Mouse (Mus musculus) C2C12 (cell line): ENCODE results near the gene Gfap. TPM values are rescaled to one million over a fixed set of nuclear protein-coding genes. Genes with fewer than 3 reads are reported as not detected.

ENCODE experiments used
- H3K27me3 ChIP-seq: one replicate; pipeline ENCODE4 v1.6.1; 2011; ENCODE audit not compliant: control insufficient read depth, insufficient read depth, insufficient read length
- H3K36me3 ChIP-seq: one replicate; pipeline ENCODE4 v1.6.1; 2011; ENCODE audit not compliant: control insufficient read depth, insufficient read depth
- H3K4me3 ChIP-seq: one replicate; pipeline ENCODE4 v1.5.1; 2011; ENCODE audit warnings: mild to moderate bottlenecking, control low read depth; ENCODE audit not compliant: poor library complexity, insufficient read depth, severe bottlenecking
- H3K79me2 ChIP-seq: one replicate; pipeline ENCODE4 v1.6.1; 2011; ENCODE audit not compliant: control insufficient read depth, insufficient read depth
- H3K79me3 ChIP-seq: one replicate; pipeline ENCODE4 v1.6.1; 2011; ENCODE audit warnings: low read depth, control low read depth
- H3ac ChIP-seq: one replicate; pipeline ENCODE3; 2011; ENCODE audit warnings: low read depth; ENCODE audit not compliant: control insufficient read depth, insufficient read length
- CEBPB ChIP-seq: IDR thresholded peaks from one replicate; pipeline ENCODE4 v1.6.1; 2011; ENCODE audit warnings: low read depth, mild to moderate bottlenecking, control low read depth, moderate library complexity
- CTCF ChIP-seq: IDR thresholded peaks from one replicate; pipeline ENCODE4 v1.5.1; 2011; ENCODE audit not compliant: control insufficient read depth, insufficient read depth, insufficient read length
- FOSL1 ChIP-seq: IDR thresholded peaks from one replicate; pipeline ENCODE4 v1.8.0; 2011; ENCODE audit warnings: mild to moderate bottlenecking, low read length; ENCODE audit not compliant: poor library complexity, insufficient read depth, severe bottlenecking
- MAX ChIP-seq: IDR thresholded peaks from one replicate; pipeline ENCODE4 v1.6.1; 2011; ENCODE audit warnings: mild to moderate bottlenecking, control low read depth
- MYOD1 ChIP-seq: IDR thresholded peaks from one replicate; pipeline ENCODE4 v1.6.1; 2011; ENCODE audit warnings: low read depth; ENCODE audit not compliant: control insufficient read depth, insufficient read length
- MYOG ChIP-seq: IDR thresholded peaks from one replicate; pipeline ENCODE4 v1.6.1; 2011; ENCODE audit not compliant: control insufficient read depth, insufficient read length; ENCODE audit errors: extremely low read depth
- USF1 ChIP-seq: IDR thresholded peaks from one replicate; pipeline ENCODE4 v1.6.1; 2011; ENCODE audit warnings: low read depth, mild to moderate bottlenecking, control low read depth, moderate library complexity
- polyA plus RNA-seq: library from polyadenylated mRNA; unstranded; fragments of >200 nt; fragmentation: generic; extraction: Trizol; gene quantifications from one replicate; pipeline ENCODE4 v1.2.1, GENCODE M21; 2012; ENCODE audit warnings: missing spikeins

Gfap gene
- polyA plus RNA-seq, 1 experiment: 0.02 TPM

DNA sequence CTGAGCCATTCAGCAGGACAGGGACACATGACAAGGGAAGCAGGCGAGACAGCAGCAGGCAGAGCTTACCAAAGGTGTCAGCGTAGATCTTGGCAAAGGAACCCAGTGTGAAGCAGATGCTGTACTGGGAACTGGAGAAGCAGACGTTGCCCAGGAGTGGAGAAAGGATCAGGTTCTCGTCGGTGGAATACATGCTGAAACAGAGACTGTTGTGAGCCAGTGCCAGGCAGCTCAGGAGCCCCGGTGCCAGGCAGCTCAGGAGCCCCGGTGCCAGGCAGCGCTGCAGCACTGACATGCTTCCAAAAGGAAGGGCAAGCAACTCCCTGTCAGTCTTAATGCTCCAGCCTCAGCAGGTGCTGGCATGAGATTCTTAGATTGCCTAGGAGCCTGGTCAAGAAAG is 40.8 kb downstream of the Gfap start:
- Histone ChIP-seq H3ac (no peak overlapping the region), H3K4me3 (no peak overlapping the region), H3K27me3 (no peaks in the 10 kb centered on the region), H3K79me3 (no peaks in the 10 kb centered on the region), H3K79me2 (no peaks in the 10 kb centered on the region), H3K36me3 (peaks cover 89% of the 10 kb centered on the region)
- TF ChIP-seq MYOG (no peak), FOSL1 (no peak), MYOD1 (no peak), MAX (no peak), USF1 (no peak), CTCF (no peak), CEBPB (no peak)

DNA sequence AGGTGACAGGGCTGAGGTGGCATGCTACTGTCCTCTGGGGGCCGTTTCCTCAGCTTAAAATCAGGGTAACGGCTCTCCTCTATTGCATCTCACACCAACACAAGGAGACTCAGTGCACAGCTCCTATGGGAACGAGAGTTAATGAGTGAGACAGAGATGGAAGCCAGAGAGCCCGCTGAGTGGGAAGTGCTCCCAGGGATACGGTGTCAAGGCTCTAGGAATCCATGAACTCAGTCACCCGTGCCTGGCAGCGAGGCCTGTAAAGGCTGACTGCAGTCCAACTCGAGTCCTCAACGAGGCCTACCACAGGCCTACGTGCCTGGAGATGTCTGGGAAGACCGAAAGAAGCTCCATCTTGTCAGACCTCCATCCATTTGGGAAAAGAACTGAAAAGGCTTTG is 41.8 kb downstream of the Gfap start:
- H3K79me2 ChIP-seq: no peaks in the 10 kb centered on the region
- peaks cover 89% of the 10 kb centered on the region for H3K36me3 ChIP-seq
- H3K27me3 ChIP-seq: no peaks in the 10 kb centered on the region
- H3K79me3 ChIP-seq: no peaks in the 10 kb centered on the region
- no peak overlapping the region for H3ac ChIP-seq
- TF ChIP-seq FOSL1 (no peak), MAX (no peak), USF1 (no peak)
- no peak overlapping the region for H3K4me3 ChIP-seq

DNA sequence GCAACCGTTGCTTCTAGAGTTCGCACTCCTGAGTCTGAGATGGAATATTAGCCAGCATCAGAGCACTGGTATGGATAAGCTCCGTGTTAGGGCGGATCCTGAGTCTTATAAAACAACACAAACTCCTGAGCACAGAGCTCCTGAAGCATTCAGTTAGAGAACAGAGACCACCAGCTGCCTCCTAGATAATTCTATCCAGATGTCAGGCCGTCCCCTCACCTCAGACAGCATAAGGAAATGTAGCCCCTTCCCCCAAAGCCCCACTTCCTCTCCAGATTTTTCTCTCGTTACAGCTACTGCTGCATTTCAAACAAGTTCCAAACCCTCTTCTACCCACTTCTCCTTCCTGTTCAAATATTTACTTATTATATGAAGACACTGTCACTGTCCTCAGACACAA is 44.8 kb downstream of the Gfap start:
- Histone ChIP-seq H3K27me3 (no peaks in the 10 kb centered on the region), H3K36me3 (peaks cover 89% of the 10 kb centered on the region), H3K79me3 (no peaks in the 10 kb centered on the region), H3ac (no peak overlapping the region), H3K4me3 (no peak overlapping the region), H3K79me2 (no peaks in the 10 kb centered on the region)
- TF ChIP-seq FOSL1 (no peak), MYOD1 (no peak), CEBPB (no peak)

DNA sequence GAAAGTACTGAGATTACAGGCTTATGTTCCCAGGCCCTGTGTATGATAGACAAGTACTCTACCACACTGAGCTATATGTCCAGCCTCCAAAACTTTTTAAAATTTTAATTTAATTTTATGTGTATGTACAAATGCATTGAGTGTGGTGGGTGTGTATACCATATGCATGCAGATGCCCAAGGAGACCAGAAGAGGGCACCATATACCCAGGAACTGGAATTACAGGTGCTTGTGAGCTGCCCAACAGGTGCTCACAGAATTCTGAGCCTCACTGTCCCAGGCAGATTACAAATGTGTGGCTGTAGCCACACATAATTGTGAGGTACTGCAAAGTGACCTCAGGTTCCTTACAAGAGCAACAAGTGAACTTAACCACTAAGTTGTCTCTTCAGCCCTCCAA is 47.0 kb downstream of the Gfap start:
- Histone ChIP-seq H3K79me2 (no peaks in the 10 kb centered on the region), H3K79me3 (no peaks in the 10 kb centered on the region), H3K4me3 (no peak overlapping the region), H3K36me3 (peaks cover 87% of the 10 kb centered on the region), H3ac (no peak overlapping the region), H3K27me3 (no peaks in the 10 kb centered on the region)
- TF ChIP-seq MYOD1: no peak
- TF ChIP-seq MYOG: no peak
- no peak for TF ChIP-seq CTCF
- TF ChIP-seq MAX: no peak
- TF ChIP-seq USF1: no peak
- no peak for TF ChIP-seq FOSL1
- TF ChIP-seq CEBPB: no peak

DNA sequence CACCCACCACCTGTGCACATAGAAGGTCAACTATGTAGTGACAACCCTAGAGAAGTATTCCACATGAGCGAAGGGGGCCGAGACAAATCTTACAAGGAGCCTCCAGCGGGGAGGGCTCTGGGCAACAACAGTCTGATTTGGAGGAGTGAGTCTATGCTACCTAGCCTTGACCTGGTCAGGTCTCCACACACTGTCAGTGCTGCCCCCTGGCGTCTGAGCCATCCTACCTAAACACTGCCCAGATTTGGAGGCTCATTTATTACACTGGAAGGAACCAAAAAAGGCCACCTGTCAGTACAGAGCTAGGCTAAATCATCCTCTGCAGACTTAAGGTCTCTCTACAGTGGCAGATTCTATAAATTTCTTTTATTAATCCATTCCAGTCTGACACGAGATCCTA is 48.8 kb downstream of the Gfap start:
- no peaks in the 10 kb centered on the region for H3K27me3 ChIP-seq
- TF ChIP-seq CTCF (peak; percentile 58), MYOD1 (no peak)
- H3K79me2 ChIP-seq: no peaks in the 10 kb centered on the region
- no peak overlapping the region for H3ac ChIP-seq
- H3K36me3 ChIP-seq: peaks cover 92% of the 10 kb centered on the region
- H3K4me3 ChIP-seq: no peak overlapping the region
- no peaks in the 10 kb centered on the region for H3K79me3 ChIP-seq

DNA sequence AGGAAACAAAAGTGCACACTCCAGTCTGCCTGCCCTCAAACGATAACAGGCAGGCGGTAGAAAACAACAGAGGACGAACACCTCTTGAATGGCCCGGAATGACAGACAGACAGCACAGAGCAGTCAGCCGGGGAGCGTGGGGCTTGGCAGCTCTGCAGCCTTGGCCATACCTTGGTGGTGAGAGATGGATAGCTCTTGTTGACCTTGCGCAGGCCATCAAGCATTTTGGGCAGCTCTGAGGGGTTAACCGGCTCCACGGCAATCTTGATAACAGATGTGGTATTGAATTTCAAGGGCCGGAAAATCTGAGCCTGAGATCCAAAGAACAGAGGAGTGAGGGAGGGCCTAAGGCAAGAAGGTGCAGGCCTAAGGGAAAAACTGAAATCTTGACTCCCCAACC is 54.8 kb downstream of the Gfap start:
- no peak overlapping the region for H3ac ChIP-seq
- peaks cover 94% of the 10 kb centered on the region for H3K36me3 ChIP-seq
- no peak for TF ChIP-seq CTCF
- TF ChIP-seq MAX: no peak
- TF ChIP-seq FOSL1: no peak
- TF ChIP-seq USF1: no peak
- no peak for TF ChIP-seq MYOD1
- no peak for TF ChIP-seq MYOG
- no peak for TF ChIP-seq CEBPB

More for the DNA sequence above, 54.8 kb downstream of the Gfap start:
- Histone ChIP-seq H3K4me3 (no peak overlapping the region), H3K79me2 (no peaks in the 10 kb centered on the region), H3K79me3 (peaks cover 1% of the 10 kb centered on the region), H3K27me3 (no peaks in the 10 kb centered on the region)
